Mouse (Mus musculus): ENCODE data around the gene Tmcc2.

Tmcc2 gene

GRCm38 (mm10) chr1:132390691-132391579 is at the start of gene Tmcc2:
Tmcc2 (minus strand) TSS chr1:132391281.
- DNase-seq (ENCODE audit: low spot score in 2 of 2) = peak in 1 of 2 experiments; percentile 57

DNA sequence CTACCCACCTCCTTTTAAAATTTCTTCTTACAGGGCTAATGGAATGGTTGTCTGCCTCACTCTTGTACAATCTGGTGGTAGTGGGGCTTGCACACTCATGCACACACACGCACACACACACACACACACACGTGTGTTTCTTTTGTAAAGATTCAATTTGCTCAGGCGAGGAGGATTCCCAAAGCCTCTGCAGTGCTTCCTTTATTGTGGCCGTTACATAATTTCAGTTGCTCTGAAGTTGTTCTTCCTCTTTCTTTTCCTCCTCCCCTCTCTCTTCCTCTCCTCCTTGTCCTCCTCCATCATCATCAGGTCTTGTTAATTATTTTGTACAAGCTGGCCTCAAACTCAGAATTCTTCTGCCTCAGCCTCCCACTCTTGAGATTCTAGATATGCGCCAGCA is 46.3 kb upstream of the Tmcc2 start:
- DNase-seq (ENCODE audit: low spot score in 2 of 2) = no peak

DNA sequence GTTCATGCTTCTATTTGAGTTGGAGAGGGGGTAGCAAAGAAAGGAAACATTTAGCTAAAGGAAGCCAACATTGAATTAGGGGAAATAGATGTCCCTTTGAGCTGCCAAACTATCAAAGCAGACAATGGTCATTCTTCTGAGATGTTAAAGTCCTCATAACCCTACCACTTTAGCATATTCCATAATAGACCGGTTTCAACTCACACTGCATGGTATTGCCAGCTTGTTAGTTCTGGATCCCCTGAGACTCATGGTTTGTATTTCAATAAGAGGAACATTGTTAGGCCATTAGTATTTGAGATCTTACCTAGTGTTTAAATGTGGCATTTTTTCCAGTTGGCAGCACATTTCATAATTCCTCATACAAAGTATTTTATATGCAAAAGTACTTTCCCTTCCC is 45.9 kb upstream of the Tmcc2 start:
- no peak for DNase-seq (ENCODE audit: low spot score in 2 of 2)

- DNase-seq (ENCODE audit: low spot score in 2 of 2) = no peak
These were observed 45.4 kb upstream of the Tmcc2 start for GRCm38 (mm10) chr1:132436320-132436958.

GRCm38 (mm10) chr1:132434032-132434431 is 43.0 kb upstream of the Tmcc2 start:
- no peak for DNase-seq (ENCODE audit: low spot score in 2 of 2)

- DNase-seq (ENCODE audit: low spot score in 2 of 2) = no peak
These were observed 42.3 kb upstream of the Tmcc2 start for GRCm38 (mm10) chr1:132433349-132433748.

- peak in 1 of 2 experiments; percentile 10 for DNase-seq (ENCODE audit: low spot score in 2 of 2)
These were observed 40.6 kb upstream of the Tmcc2 start for GRCm38 (mm10) chr1:132431716-132432115.

GRCm38 (mm10) chr1:132430818-132431217 is 39.7 kb upstream of the Tmcc2 start:
- DNase-seq (ENCODE audit: low spot score in 2 of 2) = no peak

DNA sequence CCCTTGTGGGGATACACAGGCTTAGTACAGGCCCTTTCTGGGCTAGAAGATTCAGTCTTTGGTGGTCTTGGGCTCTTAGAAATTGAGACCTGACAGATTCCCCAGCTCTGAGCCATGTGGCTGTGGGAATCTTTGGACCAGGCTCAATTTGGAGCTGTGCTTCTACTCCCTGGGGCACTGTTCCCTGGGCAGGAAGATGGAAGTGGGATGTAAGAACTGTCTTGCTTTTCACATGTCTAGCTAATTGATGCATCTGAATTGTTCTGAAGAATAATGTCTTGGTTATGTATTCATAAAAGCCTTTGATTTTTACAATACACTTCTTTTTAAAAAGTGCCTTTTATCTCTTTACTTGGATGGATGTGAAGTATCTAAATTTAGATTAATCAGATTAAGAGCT is 34.5 kb upstream of the Tmcc2 start:
- no peak for DNase-seq (ENCODE audit: low spot score in 2 of 2)

DNA sequence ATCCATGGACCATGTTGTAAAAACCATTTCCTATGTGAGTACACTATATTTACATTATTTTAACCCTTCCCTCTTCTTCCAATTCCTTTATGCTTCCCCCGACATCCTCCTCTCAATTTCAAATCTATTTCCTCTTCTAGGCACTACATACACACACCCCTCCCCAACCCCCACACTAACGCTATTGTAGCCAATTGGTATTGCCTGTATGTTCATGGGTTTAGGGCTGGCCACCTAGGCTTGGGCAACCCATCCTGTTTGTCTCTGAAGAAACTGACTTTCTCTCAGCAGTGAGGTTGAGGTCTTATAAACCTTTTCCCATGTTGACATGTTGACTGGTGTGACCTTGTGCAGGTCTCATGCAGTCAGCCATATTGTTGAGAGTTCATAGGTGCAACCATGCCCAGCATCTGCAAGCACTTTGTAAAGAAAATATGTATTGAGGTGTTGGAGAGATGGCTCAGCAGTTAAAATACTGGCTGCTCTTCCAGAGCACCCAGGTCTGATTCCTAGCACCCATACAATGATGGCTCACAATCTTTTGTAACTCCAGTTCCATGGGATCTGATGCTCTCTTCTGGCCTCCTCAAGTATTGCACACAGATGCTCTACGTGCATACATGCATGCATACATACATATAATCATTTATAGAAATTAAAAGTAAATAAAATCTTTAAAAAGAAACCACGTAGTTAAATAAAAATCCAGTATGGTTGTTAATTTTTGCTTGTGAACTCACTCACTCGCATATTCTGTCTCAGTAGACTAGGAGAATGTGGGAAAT is 32.0 kb upstream of the Tmcc2 start:
- DNase-seq (ENCODE audit: low spot score in 2 of 2) = no peak

GRCm38 (mm10) chr1:132420662-132421061 is 29.6 kb upstream of the Tmcc2 start:
- no peak for DNase-seq (ENCODE audit: low spot score in 2 of 2)

DNA sequence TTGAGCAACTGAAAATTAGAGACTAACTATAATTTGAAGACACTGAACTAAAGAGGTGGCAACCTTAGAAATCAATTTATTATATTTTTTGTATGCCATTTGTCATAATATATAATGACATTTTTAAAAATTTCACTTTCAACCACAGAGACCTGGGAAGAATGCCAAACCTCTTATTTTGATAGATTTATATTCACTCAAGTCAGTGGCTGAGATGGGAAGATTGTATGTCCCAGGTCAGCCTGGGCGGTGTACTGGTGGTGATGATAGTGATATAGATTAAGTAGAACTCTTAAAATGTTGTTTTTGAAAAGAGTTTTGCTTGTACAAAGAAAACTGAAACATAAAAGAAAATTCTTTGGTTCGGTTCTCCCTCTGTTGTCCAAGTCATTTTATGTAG is 29.1 kb upstream of the Tmcc2 start:
- DNase-seq (ENCODE audit: low spot score in 2 of 2) = no peak

- DNase-seq (ENCODE audit: low spot score in 2 of 2) = peak; percentile 90
These were observed 26.5 kb upstream of the Tmcc2 start, which contains the start of gene Dstyk for GRCm38 (mm10) chr1:132417319-132418251. Dstyk (plus strand) TSS chr1:132417555.

DNA sequence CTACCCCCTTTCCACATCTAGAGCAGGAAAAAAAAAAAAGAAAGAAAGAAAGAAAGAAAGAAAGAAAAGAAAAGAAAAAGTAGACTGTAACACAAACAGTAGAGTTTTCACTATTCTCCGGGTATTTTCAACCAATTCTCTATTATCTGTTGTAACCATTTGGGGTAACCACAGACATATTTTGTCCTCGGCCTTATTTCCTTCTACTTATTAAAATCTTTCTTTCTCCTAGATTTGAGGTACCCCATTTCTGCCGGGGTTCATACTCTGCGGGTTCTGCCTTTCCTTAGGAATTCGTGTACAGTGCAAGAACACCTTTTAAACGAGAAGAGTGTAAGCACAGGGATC is 25.8 kb upstream of the Tmcc2 start:
- DNase-seq (ENCODE audit: low spot score in 2 of 2) = no peak

DNA sequence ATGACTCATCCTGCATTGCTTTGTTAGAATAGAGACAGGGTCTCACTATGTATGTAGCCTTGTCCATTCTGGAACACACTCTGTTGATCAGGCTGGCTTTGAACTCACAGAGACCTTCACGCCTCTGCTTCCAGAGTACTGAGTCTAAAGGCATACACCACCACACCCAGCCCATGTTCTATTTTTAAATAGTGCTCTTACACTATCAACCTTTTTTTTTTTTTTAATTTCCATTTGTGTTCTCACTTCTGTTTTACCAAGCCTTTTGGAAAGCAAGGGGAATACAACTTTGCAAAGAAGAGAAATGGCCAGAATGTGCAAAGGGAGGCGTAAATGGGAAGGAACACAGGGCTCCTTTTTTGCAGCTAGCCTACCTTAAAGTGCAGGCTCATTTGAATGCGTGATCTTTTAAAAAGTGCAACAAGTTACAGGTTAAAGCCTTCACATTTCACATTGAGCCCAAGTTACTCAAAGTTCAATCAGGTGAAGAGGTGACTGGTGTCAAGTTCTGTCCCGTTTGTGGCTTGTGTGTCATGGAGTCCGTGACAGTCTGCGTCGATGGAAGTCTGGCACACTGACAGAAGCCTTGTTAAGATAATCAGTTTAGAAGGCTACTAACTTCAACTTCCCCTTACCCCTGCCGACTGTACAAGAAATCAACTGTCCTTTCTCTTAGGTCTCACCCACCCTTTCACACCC is 25.3 kb upstream of the Tmcc2 start:
- no peak for DNase-seq (ENCODE audit: low spot score in 2 of 2)

GRCm38 (mm10) chr1:132410657-132411056 is 19.6 kb upstream of the Tmcc2 start:
- DNase-seq (ENCODE audit: low spot score in 2 of 2) = peak in 1 of 2 experiments; percentile 42

DNA sequence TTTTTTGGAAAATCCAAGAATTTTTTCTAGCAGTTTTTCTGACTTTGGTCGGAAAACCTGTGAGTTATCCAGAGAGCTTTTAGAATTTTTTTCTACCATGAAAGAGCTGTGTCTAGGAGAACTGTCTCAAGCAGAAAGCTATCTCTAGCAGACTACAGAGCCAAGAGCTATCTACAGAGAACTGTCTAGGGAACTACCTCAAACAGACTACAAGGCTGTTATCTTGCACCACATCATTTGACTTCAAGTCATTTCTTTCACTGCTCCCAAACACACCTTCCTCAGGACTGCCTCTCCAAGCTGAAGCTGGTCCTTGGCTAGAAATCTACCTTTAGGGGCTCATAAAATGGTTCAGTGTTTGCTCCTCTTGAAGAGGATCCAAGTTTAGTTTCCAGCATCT is 10.8 kb upstream of the Tmcc2 start:
- DNase-seq (ENCODE audit: low spot score in 2 of 2) = no peak

- DNase-seq (ENCODE audit: low spot score in 2 of 2) = no peak
These were observed 9.5 kb upstream of the Tmcc2 start for GRCm38 (mm10) chr1:132400538-132400937.

DNA sequence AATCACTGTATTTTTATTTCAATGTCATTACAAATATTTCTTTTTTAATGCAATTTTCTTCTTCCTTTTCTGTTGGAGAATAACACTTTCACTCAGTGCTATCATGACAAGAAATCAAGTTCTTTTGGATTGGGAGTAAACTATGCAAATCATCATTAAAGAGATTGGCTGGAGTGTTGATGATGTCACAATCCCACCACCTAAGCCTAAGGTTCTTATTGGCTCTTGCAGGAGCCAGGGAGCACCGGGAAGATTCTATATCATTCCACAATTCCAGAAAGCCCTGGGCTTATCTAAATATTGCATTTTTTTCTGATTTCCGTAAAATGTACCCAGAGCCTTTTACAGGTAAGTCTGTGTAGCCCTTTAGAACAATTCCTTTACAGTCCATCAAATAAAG is 5.6 kb upstream of the Tmcc2 start:
- DNase-seq (ENCODE audit: low spot score in 2 of 2) = no peak

- DNase-seq (ENCODE audit: low spot score in 2 of 2) = no peak
These were observed 1.8 kb upstream of the Tmcc2 start for GRCm38 (mm10) chr1:132392872-132393271.

DNA sequence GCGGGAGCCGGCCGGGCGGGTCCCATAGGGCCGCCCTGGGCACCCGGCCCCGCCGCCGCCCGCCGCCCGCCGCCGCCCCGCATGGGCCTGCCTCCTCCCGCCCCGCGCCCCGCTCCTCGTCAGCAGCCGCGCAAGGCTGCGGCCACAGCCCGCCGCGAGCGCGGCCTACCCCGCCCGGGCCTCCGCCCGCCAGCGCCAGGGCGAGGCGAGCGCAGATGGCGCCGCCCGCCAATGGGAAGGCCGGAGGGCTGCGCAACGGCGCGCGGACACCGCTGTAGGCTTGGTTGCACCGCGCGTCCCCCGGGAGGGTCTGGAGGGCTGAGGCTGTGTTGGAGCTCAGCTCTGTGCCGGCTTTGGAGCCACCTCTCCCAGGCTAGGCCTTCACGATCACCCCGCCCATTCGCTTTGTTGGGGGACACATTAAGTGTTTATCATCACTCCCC is 520 bp upstream of the Tmcc2 start:
- DNase-seq (ENCODE audit: low spot score in 2 of 2) = peak; percentile 32 to 44
